Mouse (Mus musculus) neural tube, embryonic 10.5 days (tissue): ENCODE results near the gene Krtcap3.
"Not testable (repeated sequence)": the region's sequence is repeated elsewhere in the genome, so short reads cannot be mapped to it uniquely, and the experiment has no call there.

ENCODE experiments used
- DNase-seq: peaks from one replicate; pipeline ENCODE4 v3.0.0-alpha.2; 2017; ENCODE audit warnings: low spot score; ENCODE audit errors: extremely low spot score

The Krtcap3 gene

GRCm38 (mm10) chr5:31251541-31252101, at the start of gene Krtcap3:
Gene Krtcap3, plus strand, starts transcription at chr5:31251691.
- DNase-seq = peak; percentile 45

GRCm38 (mm10) chr5:31201742-31202590, 49.5 kb upstream of the Krtcap3 start, which contains the start of gene Zfp513:
Gene Zfp513, minus strand, starts transcription at chr5:31202303.
- peak; percentile 96 for DNase-seq

GRCm38 (mm10) chr5:31202933-31203332, 48.6 kb upstream of the Krtcap3 start:
- no peak for DNase-seq

GRCm38 (mm10) chr5:31203866-31204265, 47.6 kb upstream of the Krtcap3 start:
- DNase-seq = no peak

GRCm38 (mm10) chr5:31204421-31204820, 47.1 kb upstream of the Krtcap3 start:
- no peak for DNase-seq

GRCm38 (mm10) chr5:31216554-31216953, 34.9 kb upstream of the Krtcap3 start:
- DNase-seq = not testable (repeated sequence)

GRCm38 (mm10) chr5:31218294-31218693, 33.2 kb upstream of the Krtcap3 start:
- no peak for DNase-seq

GRCm38 (mm10) chr5:31219070-31219469, 32.4 kb upstream of the Krtcap3 start:
- DNase-seq = no peak

- no peak for DNase-seq
Observed at GRCm38 (mm10) chr5:31219474-31219873, 32.0 kb upstream of the Krtcap3 start.

GRCm38 (mm10) chr5:31219911-31220447, 31.5 kb upstream of the Krtcap3 start:
- DNase-seq = no peak

- DNase-seq = peak; percentile 98
Observed at GRCm38 (mm10) chr5:31220448-31221303, 30.8 kb upstream of the Krtcap3 start, which contains the start of gene Ppm1g. Gene Ppm1g, minus strand, starts transcription at chr5:31220687.

- peak; percentile 30 for DNase-seq
Observed at GRCm38 (mm10) chr5:31221304-31221945, 30.1 kb upstream of the Krtcap3 start.

GRCm38 (mm10) chr5:31222696-31223095, 28.8 kb upstream of the Krtcap3 start:
- no peak for DNase-seq

GRCm38 (mm10) chr5:31226641-31227040, 24.9 kb upstream of the Krtcap3 start:
- DNase-seq = no peak

- DNase-seq = peak; percentile 93
Observed at GRCm38 (mm10) chr5:31240637-31241521, 10.6 kb upstream of the Krtcap3 start, which contains the start of the genes Nrbp1 and Gm9970. Gene Nrbp1, plus strand, starts transcription at chr5:31240864. Gene Gm9970, minus strand, starts transcription at chr5:31241232.

- no peak for DNase-seq
Observed at GRCm38 (mm10) chr5:31241522-31242034, 9.9 kb upstream of the Krtcap3 start.

- no peak for DNase-seq
Observed at GRCm38 (mm10) chr5:31242191-31242590, 9.3 kb upstream of the Krtcap3 start.

- DNase-seq = peak; percentile 27
Observed at GRCm38 (mm10) chr5:31250716-31251115, 775 bp upstream of the Krtcap3 start.

GRCm38 (mm10) chr5:31252151-31252550, 660 bp downstream of the Krtcap3 start:
- DNase-seq = peak; percentile 20
